Mouse (Mus musculus) MEL-GATA-1-ER (cell line): ENCODE data around the gene Slc9a6.
A peak's percentile ranks its signal among the peaks of the same experiment; 100 is the strongest.

Experiments used
- DNase-seq: peaks from one replicate; pipeline ENCODE4 v3.0.0-alpha.2; 2012; ENCODE audit warnings: low read depth; ENCODE audit errors: extremely low read depth

Slc9a6 gene

DNA sequence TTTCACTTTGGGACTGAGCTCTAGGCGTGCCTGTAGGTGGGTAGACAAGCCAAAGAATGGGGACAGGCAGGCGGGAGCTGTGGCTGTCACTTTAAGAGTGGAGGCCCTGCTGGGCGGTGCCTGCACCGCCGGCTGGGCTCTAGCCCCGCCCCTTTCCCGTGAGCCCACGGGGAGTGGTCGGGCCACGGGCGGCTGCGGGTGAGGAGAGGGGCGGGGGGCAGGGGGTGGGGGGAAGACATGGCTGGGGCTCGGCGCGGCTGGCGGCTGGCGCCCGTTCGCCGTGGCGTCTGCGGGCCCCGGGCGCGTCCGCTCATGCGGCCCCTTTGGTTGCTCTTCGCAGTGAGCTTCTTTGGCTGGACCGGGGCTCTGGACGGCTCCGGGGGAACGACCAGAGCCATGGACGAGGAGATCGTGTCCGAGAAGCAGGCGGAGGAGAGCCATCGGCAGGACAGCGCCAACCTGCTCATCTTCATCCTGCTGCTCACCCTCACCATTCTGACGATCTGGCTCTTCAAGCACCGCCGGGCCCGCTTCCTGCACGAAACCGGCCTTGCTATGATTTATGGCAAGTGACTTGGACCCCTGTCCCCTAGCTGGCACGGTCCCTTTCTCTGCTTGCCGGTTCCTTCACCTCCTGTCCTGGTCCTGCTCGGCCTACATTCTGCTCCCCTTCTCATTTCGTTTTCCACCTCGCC is at the start of gene Slc9a6:
Gene Slc9a6 (plus strand): TSS at position 135 of the 695 bp plus-strand sequence.
- DNase-seq = peak; percentile 51

DNA sequence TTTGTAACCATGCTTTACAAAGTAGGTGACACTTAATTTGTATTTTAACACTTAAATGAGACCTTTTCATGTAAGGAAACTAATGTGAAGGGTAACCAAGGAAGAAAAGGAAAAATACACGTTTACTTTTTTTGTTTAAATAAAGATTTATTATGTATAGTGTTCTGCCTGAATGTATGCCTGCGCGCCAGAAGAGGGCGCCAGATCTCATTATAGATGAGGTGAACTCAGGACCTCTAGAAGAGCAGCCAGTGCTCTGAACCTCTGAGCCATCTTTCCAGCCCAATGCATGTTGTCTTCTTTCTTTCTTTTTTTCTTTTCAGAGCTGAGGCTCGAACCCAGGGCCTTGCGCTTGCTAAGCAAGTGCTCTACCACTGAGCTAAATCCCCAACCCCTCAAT is 37.1 kb upstream of the Slc9a6 start:
- DNase-seq = peak; percentile 7

DNA sequence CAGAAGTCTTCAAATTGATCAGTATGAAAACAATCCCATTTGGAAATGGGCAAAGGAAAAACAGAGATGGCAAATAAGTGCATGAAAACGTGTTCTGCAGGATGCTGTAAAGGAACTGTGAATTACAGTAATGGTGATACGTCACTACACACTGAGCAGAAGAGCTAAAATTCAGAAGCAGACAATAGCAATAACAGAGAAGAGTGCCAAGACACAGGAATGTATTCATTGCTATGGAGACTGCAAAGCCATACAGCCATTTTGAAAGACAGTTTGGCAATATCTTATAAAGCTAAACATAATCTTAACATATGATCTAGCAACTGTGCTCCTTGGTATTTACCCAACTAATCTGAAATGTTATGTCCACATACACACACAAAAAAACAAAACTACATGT is 31.4 kb upstream of the Slc9a6 start:
- no peak for DNase-seq

DNA sequence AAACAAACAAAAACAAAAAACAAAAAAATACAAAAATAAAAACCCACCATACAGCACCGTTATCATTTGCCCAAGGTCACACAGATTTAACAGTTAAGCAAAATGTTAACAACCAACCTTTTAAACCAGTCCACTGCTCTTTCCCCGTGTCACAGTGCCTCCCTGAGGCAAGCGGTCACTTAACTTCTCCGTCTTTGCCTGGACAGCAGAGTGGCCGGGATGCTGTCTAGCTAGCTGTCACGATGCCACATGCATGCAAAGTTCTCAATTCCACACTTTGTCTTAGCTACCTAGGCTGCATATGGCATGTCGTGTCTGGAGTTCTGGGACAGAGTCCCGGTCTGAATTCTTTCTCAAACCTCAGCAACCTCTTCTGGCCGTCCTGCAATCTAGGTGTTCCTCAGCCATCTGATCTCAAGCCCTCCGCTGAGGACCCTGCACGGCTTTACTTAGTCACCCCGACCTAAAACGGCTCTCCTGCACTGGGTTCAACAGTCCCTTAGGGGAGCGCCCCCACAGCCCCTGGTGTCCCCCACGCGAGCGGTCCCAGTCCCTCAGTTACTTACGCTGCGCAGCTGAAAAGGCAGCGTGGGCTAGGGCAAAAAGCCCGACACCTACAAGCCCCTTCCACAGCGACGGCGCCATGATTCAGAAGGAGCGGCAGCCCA is 12.2 kb upstream of the Slc9a6 start:
- no peak for DNase-seq

DNA sequence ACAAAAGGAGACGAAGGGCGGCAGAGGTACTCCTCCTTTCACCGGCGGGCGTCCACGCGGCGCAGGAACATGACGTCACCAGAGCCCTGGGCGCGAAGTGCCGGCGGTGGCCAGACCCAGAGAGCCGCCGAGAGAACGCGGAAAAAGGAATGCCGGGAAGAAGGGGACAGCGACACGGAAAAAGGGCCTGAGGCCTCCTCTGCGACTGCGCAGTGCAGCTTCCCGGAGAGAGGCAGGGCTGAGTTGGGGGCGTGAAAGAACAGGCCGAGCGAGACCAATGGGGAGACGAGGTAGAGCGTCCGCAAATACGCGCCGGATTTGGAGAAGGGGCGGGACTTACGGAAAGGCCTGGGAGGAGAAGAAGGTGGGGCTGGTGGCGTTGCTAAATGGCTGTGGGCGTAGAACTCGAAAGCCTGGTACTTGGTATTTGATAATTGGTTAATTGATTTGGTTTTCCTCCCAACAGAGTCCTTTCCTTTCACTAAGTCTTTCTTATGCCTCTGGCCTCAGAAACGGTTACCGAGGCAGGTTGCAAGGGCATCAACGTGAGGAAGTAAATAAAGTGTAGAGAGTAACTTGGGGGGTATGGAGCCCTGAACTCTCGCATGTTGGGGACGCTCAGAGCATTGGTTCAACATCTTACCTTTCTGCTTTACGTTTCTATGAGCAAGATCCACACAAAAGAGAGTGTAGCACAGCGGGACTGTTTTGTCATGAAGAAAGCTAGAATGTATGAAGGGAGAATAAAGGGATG is 11.5 kb upstream of the Slc9a6 start, which contains the start of gene Mmgt1:
Gene Mmgt1 (minus strand): TSS at position 183 of the 754 bp plus-strand sequence.
- DNase-seq = peak; percentile 86

DNA sequence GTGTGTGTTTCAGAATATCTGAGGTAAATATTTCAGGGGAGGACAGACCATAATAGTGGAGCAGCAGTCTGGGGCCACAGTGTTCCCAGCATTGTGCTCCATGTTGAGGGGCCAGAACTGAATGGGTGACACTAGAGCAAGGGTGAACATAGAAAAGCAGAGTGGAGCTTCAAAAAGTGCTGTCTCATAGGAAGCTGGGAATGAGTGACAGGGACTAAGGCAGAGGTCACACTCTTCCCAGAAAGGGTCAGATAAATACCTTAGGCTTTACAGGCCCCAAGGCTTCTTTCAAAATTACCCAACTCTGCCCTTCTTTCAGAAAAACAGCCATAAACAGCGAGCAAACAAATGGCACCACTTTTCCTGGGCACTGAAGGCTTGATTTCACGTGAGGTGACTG is 3.0 kb upstream of the Slc9a6 start:
- no peak for DNase-seq

DNA sequence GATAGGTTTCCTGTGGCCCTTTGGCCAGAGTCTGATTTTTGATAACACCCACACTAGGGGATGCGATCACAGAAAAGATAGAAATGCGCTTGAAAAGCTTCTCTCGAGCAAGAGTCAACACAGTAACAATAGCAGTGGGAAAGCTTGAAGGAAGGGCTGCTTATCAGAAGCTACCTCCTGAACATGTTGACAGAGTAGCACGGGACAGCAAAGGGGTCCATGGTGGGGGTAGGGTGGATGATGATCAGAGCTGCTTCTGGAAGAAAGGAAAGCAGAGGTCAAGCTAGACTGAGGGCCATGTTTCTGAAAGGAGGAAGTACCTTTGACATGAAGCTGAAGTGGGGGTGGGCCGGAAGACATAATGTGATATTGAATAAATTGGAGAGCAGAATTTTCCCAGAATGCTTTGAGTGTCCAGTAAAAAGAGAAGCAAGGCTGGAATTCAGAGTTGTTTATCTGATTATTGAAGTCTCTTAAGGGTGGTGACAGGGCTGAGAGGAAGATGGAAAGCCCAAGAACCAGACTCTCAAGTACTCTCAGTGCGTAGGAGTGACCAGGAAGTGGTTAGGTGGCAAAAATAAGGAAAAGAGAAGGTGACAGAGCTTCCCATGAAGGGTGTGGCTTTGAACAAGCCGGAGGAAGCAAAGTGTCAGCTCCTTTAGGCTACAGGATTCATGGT is 2.4 kb upstream of the Slc9a6 start:
- DNase-seq = peak; percentile 56

DNA sequence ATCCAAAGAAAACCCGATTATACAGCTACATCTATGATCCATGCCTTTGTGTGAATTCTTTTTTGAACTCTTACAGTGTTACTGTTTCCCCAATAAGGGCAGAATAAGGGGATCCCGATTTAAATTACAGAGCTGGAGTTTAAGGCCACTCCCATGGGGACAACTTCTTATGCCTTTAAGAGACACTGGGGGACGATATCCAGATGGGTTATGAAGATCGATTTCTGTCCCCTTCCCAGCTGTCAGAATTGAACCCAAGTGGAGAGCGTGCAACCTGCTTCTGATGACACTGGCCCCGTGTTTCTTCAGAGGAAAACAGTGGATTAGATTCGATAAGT is 303 bp upstream of the Slc9a6 start:
- DNase-seq = no peak

DNA sequence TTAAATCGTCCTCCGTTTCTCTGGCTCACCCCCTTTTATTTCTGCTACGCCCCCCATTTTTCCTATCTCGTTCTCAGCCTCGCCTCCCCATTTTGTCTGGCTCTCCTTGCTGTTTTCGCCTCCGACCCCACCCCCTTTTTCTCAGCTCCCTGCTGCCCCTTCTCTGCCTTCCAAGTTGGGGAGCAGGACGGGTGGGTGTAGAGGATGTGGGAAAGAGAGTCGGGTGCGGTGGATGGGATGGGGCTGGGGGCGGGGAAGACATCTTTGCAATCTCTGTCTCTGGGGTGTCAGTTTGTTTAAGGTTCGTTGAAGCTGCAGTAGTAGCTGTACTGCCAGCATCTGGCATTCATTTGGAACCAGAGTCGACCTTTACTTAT is 749 bp downstream of the Slc9a6 start:
- no peak for DNase-seq

DNA sequence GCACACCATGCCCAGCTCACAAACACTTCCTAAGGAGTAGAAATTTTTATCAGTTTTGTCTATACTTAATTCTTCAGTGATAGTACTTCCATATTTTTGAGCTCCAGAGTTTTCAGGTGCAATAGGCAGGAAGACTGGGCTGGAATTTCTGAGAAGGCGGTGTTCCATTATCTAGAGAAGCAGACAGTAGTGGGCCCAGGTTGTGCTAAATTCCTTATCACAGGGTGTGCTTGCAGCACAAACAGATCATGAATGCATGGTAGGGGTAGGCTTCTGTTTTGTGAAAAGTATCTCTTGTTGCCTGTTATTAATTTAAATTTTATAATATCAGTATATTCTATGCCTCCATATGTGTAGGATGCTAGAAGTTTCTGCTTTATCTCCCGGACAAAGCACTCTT is 5.7 kb downstream of the Slc9a6 start:
- DNase-seq = no peak

DNA sequence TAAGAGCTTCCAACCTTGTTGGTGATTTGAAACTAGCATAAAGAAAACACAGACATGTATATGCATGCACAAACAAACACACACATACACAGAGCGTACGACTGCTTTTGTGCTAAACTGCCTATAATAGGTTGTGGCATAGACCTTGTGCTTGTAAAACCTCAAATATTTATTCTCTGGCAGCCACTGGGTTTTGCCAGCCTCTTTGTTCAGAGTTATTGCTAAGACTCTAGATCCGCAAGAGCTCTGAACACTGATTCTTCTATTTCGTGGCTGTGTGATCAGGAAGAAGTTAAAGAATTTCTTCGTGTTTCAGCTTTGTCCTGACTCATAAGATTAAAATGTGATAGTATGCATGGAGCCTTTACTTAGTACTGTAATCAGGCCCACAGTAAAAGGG is 26.6 kb downstream of the Slc9a6 start:
- no peak for DNase-seq

DNA sequence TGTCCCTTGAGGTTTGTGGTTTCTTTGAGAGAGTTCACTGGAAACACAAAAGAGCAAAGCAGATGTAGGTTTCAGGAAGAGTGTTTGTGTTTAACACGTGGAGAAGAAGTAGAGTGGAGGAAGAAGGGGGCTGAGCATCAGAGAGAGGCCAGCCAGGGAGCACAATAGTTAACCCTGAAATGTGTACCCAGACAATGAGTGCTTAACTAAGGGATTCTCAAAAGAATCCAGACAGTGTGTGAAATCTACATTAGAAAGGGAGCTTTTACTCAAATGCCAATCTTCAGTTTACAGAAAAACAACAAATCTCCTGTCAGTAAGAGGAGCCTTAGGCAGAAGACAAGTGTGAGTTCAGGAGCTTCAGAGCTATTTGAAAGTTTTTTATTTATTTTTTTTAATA is 30.5 kb downstream of the Slc9a6 start:
- DNase-seq = no peak

DNA sequence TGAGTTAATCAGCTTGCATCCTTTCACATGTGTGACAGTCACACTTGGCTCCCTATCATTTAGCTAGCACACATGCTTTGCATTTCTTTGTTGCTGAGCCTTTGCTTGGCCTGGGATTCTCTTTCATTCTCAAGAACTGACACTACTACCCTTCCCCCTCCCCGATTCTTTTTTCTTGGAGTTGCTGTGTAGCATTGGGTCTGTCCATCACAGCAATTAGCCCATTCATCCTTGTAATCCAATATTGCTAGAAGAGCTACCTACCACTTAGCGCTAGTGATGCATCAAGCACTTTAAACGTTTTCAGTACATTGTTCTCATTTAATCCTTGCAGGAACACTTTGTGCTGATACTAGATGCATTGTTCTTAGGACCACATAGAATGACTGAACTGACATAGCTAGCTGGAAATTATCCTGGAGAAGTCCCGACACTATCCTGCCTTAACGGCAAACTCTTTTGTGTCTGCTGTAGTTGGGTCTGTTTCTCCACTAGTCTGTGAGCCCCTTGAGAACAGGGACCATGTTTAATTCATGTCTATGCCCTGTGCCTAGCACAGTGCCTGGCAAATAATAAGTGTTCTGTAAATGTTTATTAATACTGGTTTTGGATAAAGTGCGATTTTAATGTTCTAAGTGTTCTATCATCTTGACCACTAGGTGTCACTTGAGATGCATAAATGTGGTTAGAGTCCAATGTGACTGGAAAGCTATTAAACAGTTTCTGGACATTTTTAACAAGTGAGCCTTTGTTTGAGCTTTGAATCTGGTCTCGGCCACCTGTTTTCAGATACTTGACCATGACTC is 40.2 kb downstream of the Slc9a6 start:
- peak; percentile 3 for DNase-seq

DNA sequence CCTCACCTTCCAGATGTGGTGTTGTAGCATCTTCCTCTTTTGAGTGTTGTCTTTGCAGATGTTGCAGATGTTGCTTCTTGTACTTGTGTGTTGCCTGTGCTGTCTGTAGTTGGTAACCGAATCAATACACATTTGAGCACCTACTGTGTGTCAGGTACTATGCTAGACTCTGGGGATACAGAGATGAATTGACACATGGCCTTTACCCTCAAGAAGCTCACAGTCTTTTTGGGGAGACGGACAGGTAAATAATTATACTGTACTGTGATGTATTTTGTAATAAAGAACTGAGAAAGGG is 40.7 kb downstream of the Slc9a6 start:
- DNase-seq = no peak

DNA sequence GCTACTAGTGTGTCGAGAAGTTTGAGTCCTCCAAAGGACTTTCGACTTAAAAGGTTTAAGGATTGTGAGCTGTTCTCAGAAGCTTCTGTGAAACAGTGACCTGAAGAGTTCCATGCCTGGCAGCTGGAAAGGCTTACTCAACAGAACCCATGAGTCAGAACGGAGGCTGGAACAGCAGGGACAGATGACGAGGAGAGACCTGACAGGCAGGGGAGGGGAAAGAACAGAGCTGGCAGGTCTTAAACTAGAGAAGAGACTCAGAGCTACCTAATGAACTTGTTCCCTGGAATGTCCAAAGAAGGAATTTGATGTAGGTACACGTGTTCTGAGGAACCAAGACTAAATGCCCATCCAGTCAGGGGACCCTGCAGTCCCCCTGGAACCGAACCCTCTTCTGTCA is 41.3 kb downstream of the Slc9a6 start:
- no peak for DNase-seq

DNA sequence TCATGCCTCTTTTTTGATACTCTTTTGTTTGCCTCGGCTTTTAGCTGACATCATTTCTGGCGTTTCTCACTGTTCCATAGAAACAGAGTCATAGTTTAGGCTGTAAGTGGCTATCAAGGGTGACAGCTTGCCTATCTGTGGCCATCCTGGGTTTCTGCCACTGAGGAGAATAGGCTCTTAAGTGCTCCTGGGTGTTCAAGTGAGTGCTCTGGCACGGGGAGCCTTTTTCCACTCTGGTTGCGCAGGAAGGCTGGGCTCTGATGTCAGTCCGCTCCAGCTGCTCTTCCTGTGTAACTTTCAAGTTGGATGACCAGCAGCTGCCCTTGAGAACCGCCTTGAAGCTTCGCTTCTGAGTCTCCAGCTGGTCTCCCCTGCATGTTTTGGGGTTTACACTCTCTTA is 42.2 kb downstream of the Slc9a6 start:
- no peak for DNase-seq

DNA sequence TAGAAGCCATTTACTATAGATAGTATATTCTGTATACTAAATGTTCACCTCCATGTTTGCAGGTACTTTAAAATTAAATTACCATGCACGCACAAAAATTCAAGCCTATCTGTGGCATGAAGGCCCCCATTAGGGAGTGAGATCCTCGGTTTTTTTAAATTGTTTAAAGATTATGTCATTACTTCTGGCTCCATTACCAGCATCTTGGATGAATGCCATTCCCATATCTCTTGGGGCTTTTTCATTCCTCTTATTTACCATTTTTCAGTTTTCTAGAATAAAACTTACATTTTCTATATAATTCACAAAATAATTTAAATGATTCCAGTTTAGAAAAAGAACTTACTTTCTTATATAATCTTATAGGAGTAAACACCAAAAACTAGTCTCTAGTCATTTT is 46.1 kb downstream of the Slc9a6 start:
- no peak for DNase-seq

DNA sequence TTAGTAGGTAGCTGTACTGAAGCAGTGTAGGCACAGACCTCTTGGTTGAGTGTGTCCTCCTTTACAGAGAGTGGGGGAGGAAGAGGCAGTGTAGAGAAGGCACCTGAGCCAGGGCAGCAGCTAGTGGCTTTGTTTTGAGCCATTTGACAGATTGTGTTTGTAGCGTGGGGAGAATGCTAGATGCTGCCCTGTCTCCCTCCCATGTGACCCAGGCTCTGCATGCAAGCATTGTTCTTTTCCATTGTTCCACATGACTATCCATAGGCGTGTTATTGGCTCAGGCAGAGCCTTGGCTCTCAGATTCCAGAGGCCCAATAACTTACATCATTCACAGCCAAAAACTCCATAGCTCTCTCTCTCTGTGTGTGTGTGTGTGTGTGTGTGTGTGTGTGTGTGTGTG is 49.7 kb downstream of the Slc9a6 start:
- DNase-seq = no peak

DNA sequence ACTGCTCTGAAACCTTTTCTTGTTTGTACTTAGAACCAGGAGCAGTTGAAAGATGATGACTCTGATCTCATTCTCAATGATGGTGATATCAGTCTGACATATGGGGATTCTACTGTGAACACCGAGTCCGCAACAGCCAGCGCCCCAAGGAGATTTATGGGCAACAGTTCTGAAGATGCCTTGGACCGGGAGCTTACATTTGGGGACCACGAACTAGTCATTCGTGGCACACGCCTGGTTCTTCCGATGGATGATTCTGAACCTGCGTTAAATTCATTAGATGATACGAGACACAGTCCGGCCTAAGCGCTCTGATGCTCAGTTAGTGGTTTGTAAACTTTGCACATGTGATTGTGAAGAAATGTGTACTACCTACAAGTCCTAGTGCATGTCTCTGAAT is 51.6 kb downstream of the Slc9a6 start:
- no peak for DNase-seq

DNA sequence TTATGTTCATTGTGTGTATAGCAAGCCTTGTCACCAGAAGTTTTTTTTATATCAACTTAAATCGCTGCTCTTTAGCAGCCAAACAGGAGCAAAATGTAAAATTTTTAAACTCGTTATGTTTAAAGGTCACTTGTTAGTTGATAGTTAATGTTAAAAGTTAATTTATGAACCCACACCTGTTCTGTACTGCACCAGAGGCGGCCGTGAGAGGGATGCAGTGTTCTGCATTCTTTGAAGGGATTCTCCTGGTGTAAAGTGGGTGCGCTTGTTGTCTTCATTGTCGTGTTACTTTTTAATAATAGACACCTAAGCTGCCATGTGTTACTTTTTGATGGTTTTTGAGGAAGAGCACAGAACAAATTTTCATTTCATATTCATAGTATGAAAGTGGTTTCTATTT is 52.8 kb downstream of the Slc9a6 start:
- no peak for DNase-seq

DNA sequence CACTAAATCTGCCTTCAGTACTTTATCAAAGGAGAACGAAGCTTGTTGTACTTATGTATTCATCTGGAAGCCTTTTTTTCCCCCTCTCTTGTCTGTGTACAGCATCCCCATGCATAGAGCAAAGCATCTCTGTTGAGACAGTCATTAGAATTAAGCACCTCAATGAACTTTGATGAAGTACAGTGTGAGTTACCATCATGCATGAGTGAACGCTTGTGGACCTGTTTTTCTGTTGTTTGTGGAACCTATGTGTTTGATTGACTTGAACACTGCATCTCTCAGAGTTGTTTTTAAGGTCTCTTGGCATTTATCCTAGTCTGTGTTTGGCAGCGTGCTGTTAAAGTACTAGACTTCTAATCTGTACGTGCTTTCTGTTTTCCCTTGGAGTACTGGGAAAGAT is 53.8 kb downstream of the Slc9a6 start:
- no peak for DNase-seq
